Mouse (Mus musculus) hindbrain, embryonic 16.5 days (tissue): Measurements from ENCODE around the gene Sdk2. TPM values are rescaled to one million over a fixed set of nuclear protein-coding genes. Genes with fewer than 3 reads are reported as not detected.

Source experiments
- ATAC-seq: fragments of 200-750 bp; cut with Nextera tagmentation; 2 replicates; pipeline ENCODE4 v1.8.0; 2017; ENCODE audit warnings: moderate TSS enrichment, moderate library complexity
- H3K27ac ChIP-seq: fragments of 300-500 bp; sonication (generic); 2 replicates; pipeline ENCODE4 v1.5.1; 2014; ENCODE audit warnings: low read depth, mild to moderate bottlenecking, control low read depth, low read length, moderate library complexity
- H3K27me3 ChIP-seq: fragments of 300-500 bp; sonication (generic); replicated peaks from 2 replicates; pipeline ENCODE4 v1.6.1; 2014; ENCODE audit warnings: low read length; ENCODE audit not compliant: control insufficient read depth, insufficient read depth
- H3K36me3 ChIP-seq: fragments of 300-500 bp; sonication (generic); 2 replicates; pipeline ENCODE4 v1.6.1; 2014; ENCODE audit warnings: mild to moderate bottlenecking, low read length, moderate library complexity, mixed read lengths; ENCODE audit not compliant: control insufficient read depth, insufficient read depth
- H3K4me1 ChIP-seq: fragments of 300-500 bp; sonication (generic); 2 replicates; pipeline ENCODE4 v1.6.1; 2014; ENCODE audit warnings: low read depth, low read length; ENCODE audit not compliant: control insufficient read depth, insufficient read depth
- H3K4me2 ChIP-seq: fragments of 300-500 bp; sonication (generic); 2 replicates; pipeline ENCODE4 v1.6.1; 2014; ENCODE audit warnings: mild to moderate bottlenecking, low read length, control low read depth, moderate library complexity
- H3K4me3 ChIP-seq: fragments of 300-500 bp; sonication (generic); 2 replicates; pipeline ENCODE4 v1.5.1; 2014; ENCODE audit warnings: mild to moderate bottlenecking, low read length, control low read depth, moderate library complexity
- H3K9ac ChIP-seq: fragments of 300-500 bp; sonication (generic); 2 replicates; pipeline ENCODE4 v1.6.1; 2014; ENCODE audit warnings: low read depth, mild to moderate bottlenecking, control low read depth, low read length, moderate library complexity
- H3K9me3 ChIP-seq: fragments of 300-500 bp; sonication (generic); 2 replicates; pipeline ENCODE4 v1.6.1; 2014; ENCODE audit warnings: mild to moderate bottlenecking, low read length, moderate library complexity; ENCODE audit not compliant: control insufficient read depth
- WGBS: fragments of 180-500 bp; shearing (Covaris S2); extraction: QIAGEN DNeasy Blood & Tissue Kit; methylation state at CpG from one replicate; pipeline ENCODE4 v1.1.7; 2014; 5-methylcytosine and 5-hydroxymethylcytosine counted together
- polyA plus RNA-seq: library from polyadenylated mRNA; unstranded; fragments of >200 nt; fragmentation: Nextera tagmentation; extraction: Ambion mirVana; gene quantifications from 2 replicates; pipeline ENCODE4 v1.2.1, GENCODE M21; 2015

Gene Sdk2
- polyA plus RNA-seq, 1 experiment from 2014 or later = 3.3 TPM

DNA sequence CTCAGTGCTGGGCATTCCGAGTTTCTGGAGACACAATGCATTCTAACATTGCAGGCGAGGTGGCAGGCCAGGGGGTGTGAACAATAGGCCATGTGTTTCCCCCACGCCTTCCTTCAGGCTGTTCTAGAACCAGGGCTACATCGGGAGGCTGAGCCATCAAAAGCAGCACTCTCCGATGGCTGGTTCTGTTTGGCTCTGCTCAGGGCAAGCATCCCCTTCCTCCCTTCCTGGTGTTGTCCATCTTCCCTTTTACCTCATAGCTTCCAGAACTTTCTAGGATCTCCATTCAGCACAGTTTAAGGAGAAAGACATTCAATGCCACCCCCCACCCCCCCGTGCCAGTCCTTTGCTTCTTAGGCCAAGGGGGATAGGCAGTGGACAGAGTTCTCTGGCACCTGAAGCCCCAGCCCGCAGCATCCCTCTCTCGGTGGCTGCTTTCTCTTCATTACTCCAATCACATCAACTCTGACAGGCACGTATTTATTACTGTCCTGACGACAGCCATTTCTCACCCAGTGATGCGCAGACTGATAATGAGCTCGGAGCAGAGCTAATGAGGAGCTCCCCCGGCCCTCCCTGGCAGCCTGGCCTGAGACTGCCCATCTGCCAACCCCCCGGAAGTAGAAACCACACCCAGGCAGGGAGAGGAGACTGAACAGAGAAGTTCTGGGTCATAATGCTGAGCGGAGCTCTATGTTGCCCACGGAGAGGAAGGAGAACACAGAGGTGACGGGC lies 12.1 kb downstream of the Sdk2 start:
- H3K27ac ChIP-seq = no peak overlapping the region
- peak; percentile 41; the same call in 1 of the 2 replicates for ATAC-seq

DNA sequence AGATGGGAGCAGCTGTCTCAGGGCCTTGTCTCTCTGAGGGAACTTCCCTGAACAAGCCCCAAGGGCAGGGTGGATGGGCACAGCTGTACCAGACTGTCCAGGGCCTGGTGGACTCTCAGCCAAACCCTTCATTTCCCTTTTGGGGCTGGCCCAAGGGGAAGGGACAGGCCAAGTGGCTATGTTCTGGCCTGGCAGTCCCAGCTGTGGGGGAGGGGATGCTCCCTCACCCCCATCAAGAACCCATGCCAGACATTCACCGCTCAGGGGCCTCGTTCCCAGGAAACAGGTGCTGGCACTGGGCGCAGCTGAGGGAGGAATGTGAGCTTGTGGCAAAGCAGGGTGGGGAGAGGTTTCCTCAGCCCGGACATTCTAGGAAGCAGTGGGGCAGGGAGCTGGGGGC lies 15.5 kb downstream of the Sdk2 start:
- Histone ChIP-seq H3K4me1 (peaks cover 18% of the 10 kb centered on the region), H3K27me3 (no peaks in the 10 kb centered on the region), H3K4me3 (no peak overlapping the region), H3K36me3 (no peaks in the 10 kb centered on the region), H3K9ac (no peak overlapping the region), H3K9me3 (no peaks in the 10 kb centered on the region; the same call in 1 of the 2 replicates), H3K27ac (no peak overlapping the region), H3K4me2 (no peak overlapping the region)
- peak; percentile 80 for ATAC-seq
- WGBS = 39% methylated on average over 4 of the region's 4 CpGs

More for the DNA sequence above, 12.1 kb downstream of the Sdk2 start:
- Histone ChIP-seq H3K4me3 (no peak overlapping the region), H3K4me2 (peak overlapping the region; percentile 12), H3K9ac (peak overlapping the region; percentile 41), H3K9me3 (no peaks in the 10 kb centered on the region), H3K4me1 (peaks cover 18% of the 10 kb centered on the region), H3K27me3 (no peaks in the 10 kb centered on the region), H3K36me3 (no peaks in the 10 kb centered on the region)
- WGBS = 48% methylated on average over 17 of the region's 17 CpGs

- Histone ChIP-seq H3K36me3 (no peaks in the 10 kb centered on the region), H3K27ac (no peak overlapping the region), H3K27me3 (no peaks in the 10 kb centered on the region), H3K9ac (no peak overlapping the region), H3K4me1 (peaks cover 18% of the 10 kb centered on the region), H3K4me2 (no peak overlapping the region), H3K4me3 (no peak overlapping the region), H3K9me3 (no peaks in the 10 kb centered on the region; the same call in 1 of the 2 replicates)
- WGBS = 91% methylated on average over 3 of the region's 3 CpGs
- no peak for ATAC-seq
Observed at GRCm38 (mm10) chr11:114050511-114050910, 16.3 kb downstream of the Sdk2 start.

DNA sequence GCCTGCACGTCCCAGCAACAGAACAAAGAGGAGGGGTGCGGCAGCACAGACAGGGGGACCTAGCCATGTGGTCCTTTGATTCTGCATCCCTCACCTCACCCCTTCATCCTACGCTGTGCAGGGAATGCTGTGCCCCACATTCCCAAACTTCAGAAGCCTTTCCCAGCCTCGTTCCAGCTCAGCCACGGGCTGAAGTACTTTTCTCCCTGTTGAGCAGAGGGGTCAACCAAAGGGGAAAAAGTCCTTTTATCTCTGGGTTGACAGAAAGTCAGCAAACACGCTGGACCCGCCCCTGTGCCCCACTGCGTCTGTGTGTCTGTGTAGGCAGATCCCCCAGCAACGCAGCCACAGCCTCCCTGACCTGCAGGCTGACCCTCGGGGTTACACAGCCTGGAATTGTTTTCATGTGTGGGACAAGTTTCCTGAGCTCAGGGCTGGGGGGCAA lies 18.9 kb downstream of the Sdk2 start:
- no peak overlapping the region for H3K27ac ChIP-seq
- no peaks in the 10 kb centered on the region; the same call in 1 of the 2 replicates for H3K9me3 ChIP-seq
- WGBS = 13% methylated on average over 10 of the region's 10 CpGs
- no peaks in the 10 kb centered on the region for H3K36me3 ChIP-seq
- no peak for ATAC-seq
- H3K4me1 ChIP-seq = peaks cover 8% of the 10 kb centered on the region
- H3K4me3 ChIP-seq = no peak overlapping the region
- no peaks in the 10 kb centered on the region for H3K27me3 ChIP-seq
- no peak overlapping the region for H3K4me2 ChIP-seq
- no peak overlapping the region for H3K9ac ChIP-seq

- Histone ChIP-seq H3K27ac (no peak overlapping the region), H3K4me3 (no peak overlapping the region), H3K36me3 (no peaks in the 10 kb centered on the region), H3K4me2 (no peak overlapping the region), H3K9ac (no peak overlapping the region), H3K27me3 (no peaks in the 10 kb centered on the region), H3K9me3 (no peaks in the 10 kb centered on the region; the same call in 1 of the 2 replicates), H3K4me1 (peaks cover 8% of the 10 kb centered on the region)
- ATAC-seq = no peak
- 97% methylated on average over 5 of the region's 5 CpGs for WGBS
Observed at GRCm38 (mm10) chr11:114046927-114047326, 19.9 kb downstream of the Sdk2 start.

- 66% methylated on average over 4 of the region's 4 CpGs for WGBS
- Histone ChIP-seq H3K4me3 (no peak overlapping the region), H3K4me2 (no peak overlapping the region), H3K4me1 (peaks cover 9% of the 10 kb centered on the region), H3K27me3 (no peaks in the 10 kb centered on the region), H3K9me3 (no peaks in the 10 kb centered on the region; the same call in 1 of the 2 replicates), H3K36me3 (no peaks in the 10 kb centered on the region), H3K9ac (no peak overlapping the region), H3K27ac (no peak overlapping the region)
- no peak for ATAC-seq
Observed at GRCm38 (mm10) chr11:114044373-114044772, 22.5 kb downstream of the Sdk2 start.

GRCm38 (mm10) chr11:114043530-114043929 lies 23.3 kb downstream of the Sdk2 start:
- Histone ChIP-seq H3K36me3 (no peaks in the 10 kb centered on the region), H3K4me3 (no peak overlapping the region), H3K27ac (no peak overlapping the region), H3K27me3 (no peaks in the 10 kb centered on the region), H3K9me3 (no peaks in the 10 kb centered on the region; the same call in 1 of the 2 replicates), H3K4me1 (peaks cover 9% of the 10 kb centered on the region), H3K4me2 (no peak overlapping the region), H3K9ac (no peak overlapping the region)
- 49% methylated on average over 6 of the region's 7 CpGs for WGBS
- ATAC-seq = peak; percentile 38; the same call in 1 of the 2 replicates

DNA sequence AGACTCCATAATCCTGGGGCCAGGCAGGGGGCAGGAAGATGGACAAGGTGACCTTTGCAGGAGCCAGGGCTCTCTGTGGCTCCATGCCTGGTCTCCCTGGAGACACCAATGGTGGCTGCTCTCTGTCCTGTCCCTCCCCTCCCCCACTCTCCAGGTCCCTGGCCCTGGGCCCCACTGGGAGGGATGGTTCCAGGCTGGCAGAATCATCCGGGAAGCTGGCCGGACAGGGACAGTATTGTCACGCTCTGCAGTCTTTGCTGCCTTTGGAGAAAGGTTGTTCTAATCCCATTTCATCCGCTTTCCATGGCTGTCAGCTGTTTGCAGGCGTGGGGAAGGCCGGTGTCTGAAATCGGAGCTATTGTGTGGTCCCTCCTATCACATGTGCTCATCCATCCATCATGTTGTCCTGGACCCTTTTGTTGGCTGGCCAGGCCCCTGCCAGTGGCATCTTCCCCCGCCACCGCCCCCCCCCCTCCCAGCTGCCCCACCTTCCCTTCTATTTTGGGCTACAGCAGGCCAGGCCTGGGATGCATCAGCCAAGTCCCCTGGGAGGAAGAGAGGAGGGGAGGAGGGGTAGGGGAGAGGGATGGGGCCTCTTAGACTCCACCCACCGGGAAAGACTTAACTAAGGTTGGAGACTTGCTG lies 26.3 kb downstream of the Sdk2 start:
- Histone ChIP-seq H3K27ac (peak overlapping the region; percentile 40; the same call in 1 of the 2 replicates), H3K27me3 (no peaks in the 10 kb centered on the region), H3K9ac (no peak overlapping the region), H3K9me3 (no peaks in the 10 kb centered on the region), H3K4me3 (no peak overlapping the region), H3K36me3 (no peaks in the 10 kb centered on the region), H3K4me1 (peaks cover 9% of the 10 kb centered on the region), H3K4me2 (no peak overlapping the region)
- peak; percentile 88 for ATAC-seq
- WGBS = 13% methylated on average over 9 of the region's 10 CpGs

- no peak overlapping the region for H3K4me3 ChIP-seq
- no peaks in the 10 kb centered on the region for H3K36me3 ChIP-seq
- no peak overlapping the region for H3K9ac ChIP-seq
- H3K27ac ChIP-seq = no peak overlapping the region
- 71% methylated on average over 8 of the region's 8 CpGs for WGBS
- H3K9me3 ChIP-seq = no peaks in the 10 kb centered on the region
- no peak for ATAC-seq
- H3K27me3 ChIP-seq = no peaks in the 10 kb centered on the region
- no peak overlapping the region for H3K4me2 ChIP-seq
- H3K4me1 ChIP-seq = peaks cover 9% of the 10 kb centered on the region
Observed at GRCm38 (mm10) chr11:114038036-114038435, 28.8 kb downstream of the Sdk2 start.
